Mouse (Mus musculus) lung, adult 18-20 months (tissue): ENCODE measurements around the gene Smim14.
"Not testable (repeated sequence)": the region's sequence is repeated elsewhere in the genome, so short reads cannot be mapped to it uniquely, and the experiment has no call there.

Experiments
- DNase-seq, 2 experiments: peaks; one replicate each; pipeline ENCODE4 v3.0.0; 2022; ENCODE audit warnings: mixed read lengths in 2 of 2

Gene Smim14

GRCm38 (mm10) chr5:65514635-65515278 is 22.2 kb downstream of the Smim14 start:
- DNase-seq, result peak; percentile 38 to 58

GRCm38 (mm10) chr5:65513506-65513905 is 23.5 kb downstream of the Smim14 start:
- no peak for DNase-seq

DNA sequence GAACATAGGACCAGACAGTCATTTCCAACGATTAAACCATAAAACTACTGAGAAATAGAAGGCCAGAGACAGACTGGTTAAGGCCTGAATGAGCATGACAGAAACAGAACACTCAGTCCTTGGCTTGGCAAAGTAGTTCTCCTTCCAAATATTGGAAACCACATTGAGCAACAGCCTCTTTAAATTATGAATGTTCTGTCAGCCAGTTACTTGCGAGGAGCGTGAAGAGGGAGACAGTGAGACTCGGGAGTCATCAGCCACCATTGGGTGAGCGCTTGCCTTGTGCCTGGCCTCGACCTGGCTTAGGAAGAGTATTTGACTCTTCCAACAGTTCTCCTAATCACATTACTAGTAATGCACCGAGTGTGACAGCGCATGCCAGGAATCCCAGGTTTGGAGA is 28.6 kb downstream of the Smim14 start:
- peak in 1 of 2 experiments; percentile 53 for DNase-seq

DNA sequence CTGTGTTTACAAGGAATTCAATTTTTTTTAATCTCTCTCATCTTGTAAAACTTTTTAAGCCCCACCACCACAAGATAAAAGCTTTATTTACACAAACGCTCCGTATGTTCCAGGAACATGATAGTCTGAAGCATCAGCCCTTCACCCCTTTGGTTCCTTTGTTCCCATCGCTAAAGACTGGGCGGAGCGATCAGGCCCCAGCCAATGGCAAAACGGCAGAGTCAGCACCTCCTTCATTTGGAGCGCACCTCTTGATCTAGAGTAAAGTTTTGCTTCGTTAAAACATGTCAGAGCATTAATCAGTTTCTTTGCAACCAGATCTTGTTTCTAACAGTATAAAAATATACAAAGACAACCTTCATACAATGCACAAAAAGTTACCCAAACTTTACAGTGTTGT is 31.2 kb downstream of the Smim14 start:
- peak in 1 of 2 experiments; percentile 33 for DNase-seq

DNA sequence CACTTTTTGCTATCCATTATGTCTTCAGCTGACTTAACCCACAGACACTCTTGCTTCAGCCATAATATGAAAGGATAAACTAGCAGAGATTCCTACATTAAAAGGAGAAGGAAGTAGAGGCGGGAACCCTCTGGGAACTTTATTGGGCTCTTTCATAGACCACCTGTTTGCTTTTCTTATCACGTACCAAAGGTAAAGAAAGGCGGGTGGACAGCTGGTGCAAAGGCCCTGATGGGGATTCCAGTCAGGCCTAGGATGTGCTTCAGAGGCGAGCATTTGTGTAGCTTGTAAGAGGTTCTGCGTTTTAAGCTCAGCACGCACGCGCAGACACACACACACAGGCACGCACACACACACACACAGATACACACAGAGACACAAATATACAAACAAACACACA is 35.6 kb downstream of the Smim14 start:
- no peak for DNase-seq

DNA sequence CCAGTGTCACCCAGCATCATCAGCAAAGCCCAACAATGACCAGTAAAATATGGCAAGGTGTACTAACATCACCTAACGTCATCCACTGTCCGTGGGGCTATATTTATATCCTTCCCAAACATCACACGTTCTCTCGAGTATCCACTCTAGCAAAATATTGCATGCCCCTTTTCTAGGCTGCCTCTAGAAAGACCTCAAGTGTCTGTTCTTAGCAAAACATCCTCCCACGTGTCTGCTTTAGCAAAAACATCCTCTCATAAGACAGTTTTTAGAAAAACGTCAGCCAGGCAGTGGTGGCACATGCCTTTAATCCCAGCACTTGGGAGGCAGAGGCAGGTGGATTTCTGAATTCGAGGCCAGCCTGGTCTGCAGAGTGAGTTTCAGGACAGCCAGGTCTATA is 36.8 kb downstream of the Smim14 start:
- no peak for DNase-seq

DNA sequence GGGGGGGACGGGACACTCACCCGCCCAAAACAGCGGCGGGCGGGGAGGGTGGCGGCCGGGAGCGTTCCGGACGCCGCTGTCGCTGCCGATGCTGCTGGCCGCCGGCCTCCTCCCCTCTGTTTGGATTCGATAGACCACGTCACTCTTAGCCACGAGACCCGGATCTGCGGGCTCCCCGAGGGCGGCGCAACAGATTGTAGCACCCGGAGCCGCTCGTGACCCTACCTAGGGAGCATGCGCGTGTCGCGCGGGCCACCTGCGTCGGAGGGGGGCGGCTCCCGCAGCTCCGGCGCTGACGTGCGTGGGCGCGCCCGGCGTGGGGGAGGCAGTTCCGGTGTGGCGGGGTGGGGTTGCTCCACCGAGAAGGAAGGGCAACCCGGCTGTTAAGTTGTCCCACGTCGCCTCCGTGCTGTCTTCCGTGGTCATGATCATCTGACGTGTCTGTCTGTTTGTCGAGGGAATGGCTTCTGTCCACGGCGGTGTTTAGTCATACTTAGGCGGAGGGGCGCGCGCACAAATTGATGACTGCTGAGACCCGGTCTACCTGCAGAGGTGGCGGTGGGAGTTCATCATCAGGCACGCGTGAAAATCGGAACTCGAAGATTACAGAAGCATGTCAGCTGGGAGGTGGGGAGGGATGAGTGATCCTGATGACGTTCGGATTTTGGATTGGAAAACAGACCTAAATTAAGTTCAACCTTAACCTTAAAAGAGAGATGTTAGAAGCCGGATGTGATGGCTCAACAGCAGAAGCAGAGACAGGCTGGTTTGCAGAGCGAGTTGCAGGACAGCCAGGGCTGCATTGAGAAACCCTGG is 44.1 kb downstream of the Smim14 start, which contains the start of gene Gm43552:
Gene Gm43552 (minus strand): TSS at position 118 of the 816 bp plus-strand sequence.
- peak; percentile 98 for DNase-seq

GRCm38 (mm10) chr5:65491767-65492715 is 44.9 kb downstream of the Smim14 start:
- DNase-seq, result peak; percentile 74 to 76

GRCm38 (mm10) chr5:65489830-65490229 is 47.2 kb downstream of the Smim14 start:
- DNase-seq, result peak; percentile 59 to 83

DNA sequence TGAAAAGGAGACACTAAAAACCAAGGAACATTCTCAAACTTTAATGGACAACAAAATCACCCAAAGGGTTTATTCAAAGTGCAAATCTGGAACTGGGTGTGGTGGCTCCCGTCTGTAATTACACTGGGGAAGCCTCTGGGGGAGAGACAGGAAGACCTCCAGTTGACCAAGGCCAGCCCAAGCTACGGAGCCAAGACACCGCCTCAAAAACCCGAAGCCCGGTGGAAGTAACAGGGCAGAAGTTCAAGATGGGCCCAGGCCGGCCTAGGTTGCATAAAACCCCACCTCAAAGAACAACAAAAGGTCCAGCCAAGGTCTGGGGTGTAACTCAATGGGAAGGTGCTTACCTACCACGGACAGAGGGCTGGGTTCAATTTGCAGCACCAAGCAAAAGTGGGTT is 48.3 kb downstream of the Smim14 start:
- DNase-seq, result peak; percentile 17 to 24

GRCm38 (mm10) chr5:65487381-65487780 is 49.6 kb downstream of the Smim14 start:
- DNase-seq, result peak; percentile 19 to 32

DNA sequence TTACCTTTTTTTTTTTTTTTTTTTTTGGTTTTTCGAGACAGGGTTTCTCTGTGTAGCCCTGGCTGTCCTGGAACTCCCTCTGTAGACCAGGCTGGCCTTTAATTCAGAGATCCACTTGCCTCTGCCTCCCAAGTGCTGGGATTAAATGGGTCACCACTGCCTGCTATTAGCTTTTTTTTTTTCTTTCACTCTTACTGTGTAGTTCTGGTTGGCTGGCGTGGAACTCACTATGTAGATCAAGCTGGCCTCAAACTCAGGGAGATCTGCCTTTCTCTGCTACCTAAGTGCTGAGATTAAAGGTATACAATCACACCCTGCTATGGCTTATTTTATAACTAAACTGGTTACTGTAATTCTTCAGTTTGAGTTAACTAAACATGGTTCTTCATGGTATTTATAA is 50.5 kb downstream of the Smim14 start:
- no peak for DNase-seq

DNA sequence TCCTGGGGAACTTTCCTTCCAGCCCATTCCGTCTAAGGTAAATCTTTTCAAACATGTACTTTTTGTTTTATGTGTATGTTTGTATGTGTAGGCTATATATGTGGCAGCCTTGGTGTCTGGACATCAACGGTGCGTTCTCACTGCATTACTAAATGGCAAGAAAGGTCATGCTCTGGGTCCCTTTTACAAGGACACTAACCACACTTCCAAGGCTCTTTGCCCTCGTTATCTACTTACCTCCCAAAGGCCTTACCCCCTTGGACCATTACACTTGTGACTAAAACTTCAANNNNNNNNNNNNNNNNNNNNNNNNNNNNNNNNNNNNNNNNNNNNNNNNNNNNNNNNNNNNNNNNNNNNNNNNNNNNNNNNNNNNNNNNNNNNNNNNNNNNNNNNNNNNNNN is 54.0 kb downstream of the Smim14 start:
- no peak for DNase-seq

DNA sequence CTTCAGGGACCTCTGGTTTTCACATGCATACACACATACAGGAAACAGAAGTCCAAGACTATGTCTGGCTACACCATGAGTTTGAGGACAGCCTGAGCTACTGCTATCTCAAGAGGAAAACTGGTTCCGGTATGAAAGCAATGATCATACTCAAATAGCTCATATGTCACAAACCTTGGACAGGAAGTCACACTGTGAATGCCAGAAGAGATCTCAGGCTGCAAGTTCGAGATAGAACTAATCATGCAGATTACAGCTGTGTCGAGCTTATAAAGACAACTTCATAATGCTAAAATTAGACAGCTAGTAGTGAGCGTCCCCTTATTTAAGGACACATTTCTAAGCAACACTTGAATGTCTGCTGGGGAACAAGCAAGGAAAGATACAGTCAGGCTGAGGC is 56.5 kb downstream of the Smim14 start:
- DNase-seq, result no peak

DNA sequence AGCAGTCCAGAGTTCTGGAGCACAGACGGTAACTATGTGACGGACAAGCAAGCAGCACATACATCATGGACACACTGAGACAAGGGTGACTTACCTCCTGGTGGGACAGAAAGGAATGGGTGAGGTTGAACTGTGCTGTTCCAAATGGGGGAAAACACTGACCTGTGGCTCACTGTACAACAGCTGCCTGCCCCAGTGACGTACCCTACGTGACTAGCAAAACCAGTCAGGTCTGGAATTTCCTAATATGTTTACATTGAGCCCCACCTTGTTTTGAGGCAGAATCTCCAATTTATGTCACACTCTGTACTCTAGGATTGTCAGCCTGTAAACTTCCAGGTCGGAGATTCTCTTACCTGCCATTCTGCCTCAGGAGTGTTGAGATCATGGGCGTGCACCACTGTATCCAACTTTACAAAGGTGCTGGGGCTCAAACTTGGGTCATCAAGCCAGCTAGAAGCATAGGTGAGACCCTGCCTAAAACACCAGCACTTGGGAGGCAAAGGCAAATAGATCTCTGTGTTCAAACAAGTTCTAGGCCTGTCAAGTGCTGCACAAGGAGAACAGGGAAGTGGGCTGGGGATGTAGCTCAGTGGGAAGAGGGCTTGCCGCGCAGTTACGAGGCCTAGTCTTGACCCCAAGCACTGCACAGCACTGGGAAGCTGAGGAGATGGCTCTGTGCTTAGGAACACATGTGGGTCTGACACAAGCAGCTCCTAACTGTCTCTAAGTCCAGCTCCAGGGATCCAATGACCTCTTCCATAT is 57.1 kb downstream of the Smim14 start:
- peak; percentile 12 to 47 for DNase-seq

- DNase-seq, result peak; percentile 38
These were observed 58.8 kb downstream of the Smim14 start for GRCm38 (mm10) chr5:65478224-65478623.

DNA sequence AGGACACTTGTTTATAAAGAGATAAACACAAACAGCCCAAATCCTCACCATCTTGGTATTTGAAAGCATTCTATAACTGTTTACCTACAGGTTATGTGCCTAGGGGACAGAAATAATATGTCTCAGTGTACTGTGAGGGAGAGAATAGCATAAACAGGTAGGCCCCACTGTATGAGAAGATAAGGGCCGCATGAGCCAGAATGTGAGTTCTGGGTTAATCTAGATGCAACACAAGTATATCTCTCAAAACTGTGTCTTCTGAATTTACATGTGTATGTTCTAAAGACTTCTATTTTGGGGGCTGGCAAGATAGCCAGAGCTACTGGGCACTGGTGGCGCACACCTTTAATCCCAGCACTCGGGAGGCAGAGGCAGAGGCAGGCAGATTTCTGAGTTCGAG is 60.2 kb downstream of the Smim14 start:
- DNase-seq, result not testable (repeated sequence)

DNA sequence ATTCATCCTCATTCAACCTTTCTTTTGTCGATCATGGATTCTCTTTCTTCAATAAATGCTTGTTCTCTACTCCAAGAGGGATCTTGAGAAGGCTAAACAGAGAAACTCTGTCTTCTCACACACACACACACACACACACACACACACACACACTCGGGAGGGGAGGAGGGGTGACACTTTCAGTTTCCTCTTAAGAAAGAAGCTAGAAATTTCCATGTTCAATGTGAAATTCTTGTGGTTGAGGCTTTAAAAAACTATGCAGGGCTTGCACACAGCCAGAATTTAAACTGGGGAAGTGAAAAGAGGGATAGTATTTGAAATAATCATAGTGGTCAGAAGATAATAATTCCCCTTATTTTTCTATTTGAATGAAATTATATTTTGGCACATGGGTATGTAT is 61.2 kb downstream of the Smim14 start:
- DNase-seq, result peak in 1 of 2 experiments; percentile 26

GRCm38 (mm10) chr5:65469766-65470165 is 67.2 kb downstream of the Smim14 start:
- DNase-seq, result peak in 1 of 2 experiments; percentile 23

GRCm38 (mm10) chr5:65466911-65467310 is 70.1 kb downstream of the Smim14 start:
- DNase-seq, result no peak

DNA sequence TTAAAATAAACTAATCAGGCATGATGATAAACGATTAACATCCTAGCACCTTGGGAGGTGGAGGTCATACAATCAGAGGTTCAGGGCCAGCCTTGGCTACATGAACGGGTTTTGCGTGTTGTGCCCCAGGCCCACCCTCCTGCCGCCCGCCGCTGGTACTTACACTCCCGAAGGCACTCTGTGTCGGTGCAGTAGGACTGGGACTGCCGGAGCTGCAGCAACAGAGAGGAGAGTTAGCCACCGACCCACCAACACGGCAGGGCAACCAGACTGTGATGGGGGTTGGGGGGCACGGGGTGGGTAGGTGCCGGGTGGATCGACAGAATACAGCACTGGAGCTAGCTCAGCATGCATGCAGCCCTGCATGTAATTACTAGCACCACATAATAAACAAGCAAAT is 76.6 kb downstream of the Smim14 start:
- DNase-seq, result no peak

DNA sequence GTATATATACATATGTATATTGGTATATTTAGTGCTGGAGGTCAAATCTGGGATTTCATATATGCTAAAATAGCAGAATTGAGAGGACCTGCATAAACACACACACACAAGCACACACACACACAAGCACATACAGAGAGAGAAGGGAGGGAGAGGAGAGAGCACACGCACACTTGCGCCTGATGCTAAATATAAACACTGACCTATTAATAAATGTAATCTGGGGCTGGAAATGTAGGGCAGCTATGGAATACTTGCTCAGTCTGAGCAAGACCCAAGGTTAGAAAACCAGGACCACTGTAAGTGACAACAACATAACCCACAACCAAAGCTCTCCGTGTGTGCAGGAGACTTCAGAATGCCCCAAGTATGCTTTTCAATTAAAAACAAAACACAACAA is 77.5 kb downstream of the Smim14 start:
- no peak for DNase-seq
